Mouse (Mus musculus) CH12.LX (cell line): Measurements from ENCODE around the gene Gstm3.

Source experiments
- MAX ChIP-seq: IDR thresholded peaks from 2 replicates; pipeline ENCODE4 v1.6.1; 2011; ENCODE audit warnings: low read length, improper control_type of control experiment
- MXI1 ChIP-seq: IDR thresholded peaks from 2 replicates; pipeline ENCODE4 v1.6.1; 2011; ENCODE audit warnings: mild to moderate bottlenecking, low read depth, low read length, improper control_type of control experiment
- PAX5 ChIP-seq: IDR thresholded peaks from 2 replicates; pipeline ENCODE4 v1.6.1; 2012; ENCODE audit warnings: low read length, inconsistent platforms, mixed read lengths
- POLR2A ChIP-seq: IDR thresholded peaks from 2 replicates; pipeline ENCODE4 v1.6.1; 2011; ENCODE audit warnings: low read depth, mild to moderate bottlenecking, improper control_type of control experiment, low read length
- TCF12 ChIP-seq: IDR thresholded peaks from 2 replicates; pipeline ENCODE4 v1.6.1; 2014; ENCODE audit warnings: low read depth, mild to moderate bottlenecking, inconsistent platforms, low read length, improper control_type of control experiment
- ZKSCAN1 ChIP-seq: IDR thresholded peaks from 2 replicates; pipeline ENCODE4 v1.6.1; 2012; ENCODE audit warnings: low read depth, inconsistent platforms, low read length, improper control_type of control experiment, borderline replicate concordance

GRCm38 (mm10) chr3:107916674-107917073 is 52.4 kb downstream of the Gstm3 start:
- no peak for TF ChIP-seq POLR2A
- no peak for TF ChIP-seq ZKSCAN1
- no peak for TF ChIP-seq TCF12
- no peak for TF ChIP-seq MAX
- TF ChIP-seq MXI1, result no peak
- no peak for TF ChIP-seq PAX5
